Mouse (Mus musculus) left cerebral cortex, postnatal 4 days (tissue): ENCODE measurements at regions not wholly inside any gene's neighbourhood (a gene's known extent, or its start where the extent isn't known, plus 50 kb on each side); places are given as distances from the start of the nearest gene placed in this dataset.

Experiments
- DNase-seq: peaks from one replicate; pipeline ENCODE4 v3.0.0-alpha.2; 2022
- intact Hi-C: fragments of 180-260 bp; cut with DNase I; formaldehyde crosslinking; loops from one replicate; pipeline ENCODE4 v1.15.1; 2025

DNA sequence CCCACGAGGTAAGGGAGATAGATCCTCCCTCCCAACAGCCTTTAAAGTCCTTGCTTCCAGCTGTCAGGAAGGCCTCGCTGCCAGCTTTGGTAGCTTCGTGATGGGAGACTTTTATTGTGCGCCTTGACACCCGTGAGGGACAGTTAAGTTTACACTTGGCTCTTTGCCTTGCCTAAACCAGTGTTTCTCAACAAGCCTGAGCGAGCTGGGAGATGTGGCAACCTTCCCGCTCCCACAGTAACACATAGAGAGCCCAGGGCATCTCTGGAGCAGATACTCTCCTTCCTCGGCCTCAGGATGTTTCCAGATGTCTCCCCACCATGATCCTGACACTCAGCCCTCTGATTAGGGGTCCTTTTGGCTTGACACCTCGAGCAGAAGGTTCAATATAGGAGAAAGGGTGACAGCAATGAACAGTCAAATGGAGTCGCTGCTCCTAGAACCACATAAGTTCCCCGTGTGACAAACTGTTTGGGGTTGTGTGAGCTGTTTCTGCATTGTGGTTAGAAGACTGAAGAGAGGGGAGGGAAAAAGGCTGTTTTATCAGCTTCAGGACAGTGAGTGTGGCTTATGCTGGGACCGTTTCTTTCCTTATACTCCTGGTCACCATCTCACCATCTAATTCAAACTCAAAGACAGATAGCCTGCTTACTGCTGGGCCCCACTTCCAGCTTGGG lies 129.1 kb upstream of the Rnaseh2b start:
- peak; percentile 47 for DNase-seq

DNA sequence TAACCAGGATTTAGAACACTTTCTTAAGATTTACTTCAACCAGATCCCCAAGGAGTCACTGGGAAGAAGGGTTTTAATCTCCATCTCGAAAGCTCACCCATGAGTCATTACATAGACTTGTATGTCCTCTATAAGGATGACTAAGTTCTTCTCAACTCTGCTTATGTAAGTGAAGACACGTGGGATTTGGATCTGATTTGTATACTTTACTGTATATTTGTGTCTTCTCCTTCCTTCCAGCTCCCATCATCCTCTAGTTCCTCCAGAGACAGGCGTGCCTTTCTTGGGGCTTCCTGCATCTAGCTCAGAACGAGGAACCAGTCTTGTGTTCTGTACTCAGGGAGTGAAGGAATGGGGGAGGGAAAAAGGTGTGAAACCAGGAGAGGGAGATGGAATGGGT lies 127.5 kb upstream of the Rnaseh2b start:
- DNase-seq: no peak
- intact Hi-C loops: no loop called here

More for the DNA sequence above, 129.1 kb upstream of the Rnaseh2b start:
- intact Hi-C loops: no loop called here

DNA sequence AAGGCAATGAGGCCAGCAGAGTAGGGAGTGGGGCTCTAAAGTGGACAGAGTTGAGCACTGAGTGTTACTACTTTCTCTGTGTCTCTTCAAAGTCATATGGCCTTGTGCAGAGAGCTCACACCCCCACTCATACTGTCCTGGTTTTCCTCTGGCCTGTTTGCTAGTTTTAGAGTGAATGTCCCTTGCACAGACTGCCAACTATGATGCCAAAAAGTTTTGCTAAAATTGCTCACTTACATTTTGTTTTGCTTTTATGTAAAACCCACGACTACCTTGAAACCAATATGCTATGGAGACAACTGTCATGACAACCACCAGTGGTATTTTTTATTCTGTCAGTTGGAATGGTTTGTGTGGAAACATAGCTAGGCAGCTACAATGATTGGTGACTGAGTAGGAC lies 126.4 kb upstream of the Rnaseh2b start:
- DNase-seq: no peak
- intact Hi-C loops: no loop called here

DNA sequence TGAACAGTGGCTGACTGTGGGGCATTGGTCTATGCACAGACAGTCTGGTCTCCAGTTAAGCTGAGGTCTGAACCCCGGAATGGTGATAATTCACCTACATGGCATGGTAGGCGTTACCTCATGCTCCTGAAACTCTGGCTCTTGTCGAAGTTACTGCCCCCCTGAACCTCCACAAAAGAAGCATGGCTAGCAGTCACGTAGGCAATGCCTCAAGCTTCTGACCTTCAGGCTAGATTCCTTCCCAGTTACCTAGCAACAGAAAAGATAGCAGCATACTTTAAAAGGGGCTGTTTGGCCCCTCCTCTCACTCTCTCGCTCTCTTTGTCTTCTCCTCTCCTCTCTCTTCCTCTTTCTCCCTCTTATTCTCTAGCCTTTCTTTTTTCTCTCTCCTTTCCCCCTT lies 125.8 kb upstream of the Rnaseh2b start:
- intact Hi-C loops: no loop called here
- no peak for DNase-seq

DNA sequence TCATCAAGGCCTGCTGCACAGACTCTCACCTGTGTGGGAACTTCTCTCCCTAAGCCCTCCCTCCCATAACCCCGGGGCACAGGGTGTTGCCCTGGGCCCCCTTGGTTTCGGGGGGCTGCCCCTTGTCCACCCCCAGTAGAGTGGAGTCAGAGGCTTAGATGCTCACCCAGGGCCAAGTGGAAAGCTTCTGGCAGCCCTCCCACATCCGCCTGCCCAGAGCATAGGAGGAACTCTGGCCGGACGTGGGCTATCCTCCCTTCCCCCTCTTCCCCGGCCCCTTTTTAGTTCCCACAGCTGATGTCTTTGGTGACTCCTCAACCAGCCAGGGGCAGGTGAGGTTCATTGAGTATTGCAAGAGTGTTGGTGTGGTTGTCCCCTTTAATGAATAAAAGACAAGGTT lies 125.3 kb upstream of the Rnaseh2b start:
- no peak for DNase-seq
- intact Hi-C loops: no loop called here

DNA sequence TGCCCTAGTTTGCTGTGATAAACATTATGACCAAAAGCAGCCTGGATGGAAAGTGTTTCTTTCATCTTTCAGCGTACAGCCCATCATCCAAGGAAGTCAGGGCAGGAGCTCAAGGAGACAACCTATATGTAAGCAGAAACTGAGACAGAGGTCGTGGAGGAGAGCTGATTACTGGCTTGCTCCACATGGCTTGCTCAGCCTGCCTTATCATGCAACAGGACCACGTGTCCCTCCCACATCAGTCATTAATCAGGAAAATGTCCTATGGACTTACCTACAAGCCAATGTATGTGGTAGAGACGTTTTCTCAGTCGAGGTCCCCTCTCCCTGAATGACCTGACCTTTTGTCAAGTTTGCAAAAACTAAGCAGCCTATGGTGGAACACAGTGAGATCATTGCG lies 123.7 kb upstream of the Rnaseh2b start:
- DNase-seq: no peak

DNA sequence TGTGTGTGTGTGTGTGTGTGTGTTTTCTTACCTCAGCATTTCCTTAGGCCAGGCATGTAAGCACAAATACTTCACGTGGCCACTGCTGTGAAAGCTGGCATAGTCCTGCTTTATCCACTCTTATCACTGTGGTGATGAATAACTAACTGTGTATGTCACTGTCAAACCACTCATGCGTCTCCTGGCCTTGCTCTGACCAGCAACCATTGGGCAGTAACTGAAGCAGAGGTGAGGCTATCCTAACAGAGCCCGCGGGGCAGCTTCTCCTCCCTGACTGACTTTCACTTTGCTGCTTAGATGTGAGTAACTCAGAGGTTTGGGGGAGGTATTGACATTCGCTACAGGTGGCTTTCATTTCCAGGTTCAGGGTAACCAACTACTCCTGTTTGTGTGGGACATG lies 122.0 kb upstream of the Rnaseh2b start:
- DNase-seq: no peak
- intact Hi-C loops: no loop called here

More for the DNA sequence above, 123.7 kb upstream of the Rnaseh2b start:
- intact Hi-C loops: no loop called here

DNA sequence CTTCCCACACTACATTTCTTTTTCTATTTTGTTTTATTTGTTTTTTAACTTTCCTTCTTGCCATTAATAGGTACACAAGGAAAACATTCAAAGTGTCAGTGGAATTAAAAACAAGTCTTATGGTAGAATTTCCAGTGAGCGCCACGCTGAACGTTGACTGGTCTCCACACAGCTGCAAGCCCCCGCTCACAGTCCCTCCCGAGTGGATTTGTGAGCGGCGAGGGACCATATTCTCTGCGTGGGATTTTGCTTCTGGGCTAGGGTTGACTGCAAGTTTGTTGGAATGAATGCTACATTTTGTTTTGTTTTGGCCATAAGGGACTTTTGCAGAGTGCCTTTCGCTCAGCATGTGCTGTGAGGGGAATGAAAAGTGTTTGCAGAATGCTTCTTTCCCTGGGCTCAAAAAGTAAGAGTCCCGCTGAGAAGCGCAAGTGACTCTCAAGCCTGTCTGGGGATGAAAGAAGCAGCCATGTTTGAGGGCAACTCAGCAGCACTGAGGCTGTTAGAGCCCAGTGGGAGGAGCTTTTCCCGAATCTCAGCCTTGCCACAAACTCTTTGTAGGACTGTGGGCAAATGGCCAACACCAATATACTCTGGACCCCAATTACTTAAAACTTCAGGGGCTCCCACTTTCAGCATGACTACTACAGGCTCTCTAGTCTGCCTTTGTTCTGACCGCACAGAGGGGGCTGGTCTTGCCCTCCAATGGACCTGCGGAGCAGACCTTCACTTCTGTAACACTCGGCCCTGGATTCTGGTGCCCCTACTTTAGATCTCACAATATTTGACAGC lies 120.9 kb upstream of the Rnaseh2b start:
- intact Hi-C loops: no loop called here
- DNase-seq: no peak

DNA sequence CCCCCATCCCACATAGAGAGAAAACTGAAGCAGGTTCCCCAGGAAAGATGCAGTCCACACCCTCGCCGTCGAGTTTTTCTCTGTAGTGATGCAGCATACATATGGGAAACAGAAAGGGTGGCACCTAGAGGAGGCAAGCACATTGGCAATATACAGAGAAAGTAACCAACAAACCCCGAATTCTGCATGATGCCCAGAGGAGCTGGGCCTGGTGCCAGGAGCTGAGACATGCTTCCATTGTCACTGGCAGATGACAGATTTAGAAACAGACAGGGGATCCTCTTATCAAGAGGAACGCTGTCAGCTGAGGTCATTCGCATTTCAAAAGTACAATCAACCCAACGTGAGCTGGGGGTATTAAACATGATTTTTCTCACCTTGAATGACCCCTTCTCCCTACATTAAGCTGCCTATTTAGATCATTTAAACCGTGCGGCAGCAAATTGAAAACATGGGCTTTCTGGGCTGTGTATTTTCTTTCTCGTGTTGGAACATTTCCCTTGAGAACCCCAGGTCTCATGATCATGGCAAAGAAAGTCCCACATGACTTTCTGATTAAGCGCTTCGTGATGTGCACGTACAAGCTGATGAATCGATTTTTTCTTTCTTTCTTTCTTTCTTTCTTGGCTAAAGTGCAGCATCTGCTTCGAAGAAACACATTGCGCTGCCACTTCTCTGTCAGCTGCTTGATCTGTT lies 118.4 kb upstream of the Rnaseh2b start:
- DNase-seq: peak; percentile 88
- intact Hi-C loops: no loop called here

DNA sequence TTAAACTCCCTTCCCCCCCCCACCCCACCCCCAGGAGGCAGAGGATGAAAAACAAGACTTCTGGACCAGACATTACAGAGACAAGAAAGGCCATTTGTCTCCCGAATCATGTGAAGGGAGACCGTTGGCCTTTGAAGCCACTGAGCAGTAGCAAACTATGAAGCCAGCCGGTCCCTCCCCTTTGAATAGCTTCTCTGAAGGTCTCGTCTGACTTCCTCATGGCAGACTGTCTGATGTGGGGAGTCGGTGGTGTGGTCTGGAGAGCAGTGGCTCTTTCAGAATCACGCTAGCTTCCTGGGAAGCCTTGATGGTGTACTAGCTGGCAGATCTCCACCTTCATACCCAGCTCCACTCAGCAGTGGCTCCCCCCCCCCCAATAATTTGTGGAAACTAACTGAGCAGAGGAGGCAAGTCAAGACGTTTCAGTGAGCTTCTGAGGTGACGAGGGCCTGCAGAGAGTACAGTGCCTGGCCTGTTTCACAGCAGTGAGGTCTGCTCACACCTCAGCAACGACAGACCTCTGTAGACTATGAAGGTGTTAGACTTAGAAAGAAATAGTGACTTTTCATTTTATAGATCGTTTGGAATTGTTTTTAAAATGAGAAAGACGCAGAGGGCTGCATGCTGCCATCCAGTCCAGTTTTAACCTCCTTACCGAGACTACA lies 116.9 kb upstream of the Rnaseh2b start:
- intact Hi-C loops: no loop called here

DNA sequence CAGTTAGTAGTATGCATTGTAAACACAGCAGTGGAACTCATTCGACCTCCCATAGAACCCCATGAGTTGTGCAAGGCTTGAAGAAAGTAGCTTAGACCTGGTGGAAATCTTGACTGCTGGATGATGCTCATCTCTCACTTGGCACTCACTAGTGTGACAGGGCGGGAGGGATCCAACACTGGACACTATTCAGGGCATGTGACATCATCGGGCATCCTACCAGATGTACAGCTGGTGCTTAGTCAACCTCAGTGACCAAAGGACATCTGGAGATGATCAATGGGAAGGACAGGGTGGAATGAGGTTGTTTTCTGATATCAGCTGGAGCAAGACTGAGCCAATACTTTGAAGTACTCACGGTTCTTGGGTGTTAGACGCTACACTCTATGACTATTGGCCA lies 114.9 kb upstream of the Rnaseh2b start:
- no peak for DNase-seq
- intact Hi-C loops: no loop called here

More for the DNA sequence above, 116.9 kb upstream of the Rnaseh2b start:
- no peak for DNase-seq

DNA sequence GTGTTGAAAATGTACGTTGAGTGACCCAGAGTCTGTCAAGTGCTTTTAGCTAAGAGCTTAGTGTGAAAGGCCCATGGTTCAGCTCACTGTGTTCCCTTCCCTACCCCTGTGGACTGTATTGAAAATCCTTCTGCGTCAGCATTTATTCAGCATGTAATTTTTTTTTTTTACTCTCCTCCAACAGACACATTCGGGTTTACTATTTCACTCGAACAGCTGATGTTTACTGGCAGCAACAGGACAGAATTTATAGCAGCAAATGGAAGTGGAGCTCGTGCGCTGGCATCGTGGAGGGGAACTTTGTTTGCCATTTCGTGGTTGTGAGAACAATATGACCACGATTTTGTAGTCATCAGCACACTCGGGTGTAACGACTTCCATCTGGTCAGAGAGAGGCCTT lies 105.0 kb upstream of the Rnaseh2b start:
- no peak for DNase-seq
- intact Hi-C loops: no loop called here

DNA sequence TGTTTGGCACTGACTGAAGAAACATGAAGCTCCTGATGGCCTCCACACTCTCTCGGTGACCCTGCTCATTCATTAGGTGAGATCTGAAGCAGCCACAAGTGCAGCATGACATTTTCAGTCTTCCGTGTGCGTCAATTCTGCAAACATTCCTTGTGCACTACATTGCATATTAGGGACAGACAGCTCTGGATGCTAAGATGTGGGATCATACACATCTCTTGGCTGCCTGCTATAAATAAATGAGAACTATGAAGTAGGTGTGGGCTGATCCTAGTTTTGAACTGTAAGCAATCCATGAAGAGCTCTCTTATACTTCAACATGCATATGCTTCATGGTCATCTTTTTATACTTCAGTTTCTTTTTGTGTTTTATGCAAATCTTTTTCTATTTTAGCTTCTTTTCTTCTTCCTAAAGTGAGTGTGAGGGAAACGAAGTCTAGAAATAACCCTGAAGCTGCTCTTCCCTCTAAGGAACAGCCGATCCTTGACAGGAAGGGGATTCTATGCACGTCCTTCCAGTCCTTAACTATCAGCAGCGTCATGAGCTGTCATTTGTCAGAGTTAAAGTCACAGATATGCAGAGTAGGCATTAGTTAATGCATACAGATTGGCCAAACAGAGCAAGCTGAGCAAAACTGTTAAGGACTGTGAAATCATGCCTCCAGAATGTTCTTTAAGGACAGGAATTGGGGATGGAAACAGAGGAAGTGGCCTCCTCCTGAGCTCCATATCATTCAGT lies 104.1 kb upstream of the Rnaseh2b start:
- intact Hi-C loops: no loop called here

DNA sequence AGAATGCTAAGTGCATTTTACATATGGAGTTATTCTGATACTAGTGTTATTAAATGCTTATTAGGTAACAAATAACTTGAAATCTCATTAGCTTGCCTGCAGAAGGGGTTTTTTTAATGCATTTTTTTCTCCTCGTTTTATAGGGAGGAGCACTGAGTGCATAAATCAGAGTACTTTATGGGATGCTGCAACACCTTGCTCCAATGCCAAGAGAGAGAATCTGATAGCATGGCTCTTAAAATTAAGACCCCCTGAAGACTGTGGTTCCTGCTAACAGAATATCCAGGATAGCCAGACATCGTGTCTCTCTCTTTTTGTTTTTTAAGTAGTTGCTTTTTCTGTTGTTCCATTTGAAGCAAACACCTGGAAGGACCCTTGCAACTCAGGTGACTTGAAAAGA lies 100.8 kb upstream of the Rnaseh2b start:
- intact Hi-C loops: no loop called here
- no peak for DNase-seq

More for the DNA sequence above, 104.1 kb upstream of the Rnaseh2b start:
- no peak for DNase-seq

DNA sequence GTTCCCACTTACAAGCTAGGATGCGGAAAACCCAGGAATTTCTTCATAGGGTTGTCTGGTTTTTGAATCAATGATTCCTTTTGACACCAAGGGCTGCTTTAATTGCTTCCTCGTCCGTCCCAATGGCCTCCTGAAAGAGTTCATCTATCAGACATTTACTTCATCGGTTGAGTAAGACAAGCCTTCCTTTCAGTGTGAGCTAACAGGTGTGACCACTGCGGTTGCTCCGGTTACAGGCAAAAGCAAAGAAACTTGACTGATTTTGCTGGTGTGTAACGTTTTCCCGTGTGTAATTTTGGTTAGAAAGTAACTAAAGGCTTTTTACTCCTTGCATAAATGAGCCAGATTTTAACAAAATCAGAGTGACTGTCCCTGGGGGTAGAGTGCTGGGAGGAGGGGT lies 99.6 kb upstream of the Rnaseh2b start:
- DNase-seq: no peak
- intact Hi-C loops: no loop called here

DNA sequence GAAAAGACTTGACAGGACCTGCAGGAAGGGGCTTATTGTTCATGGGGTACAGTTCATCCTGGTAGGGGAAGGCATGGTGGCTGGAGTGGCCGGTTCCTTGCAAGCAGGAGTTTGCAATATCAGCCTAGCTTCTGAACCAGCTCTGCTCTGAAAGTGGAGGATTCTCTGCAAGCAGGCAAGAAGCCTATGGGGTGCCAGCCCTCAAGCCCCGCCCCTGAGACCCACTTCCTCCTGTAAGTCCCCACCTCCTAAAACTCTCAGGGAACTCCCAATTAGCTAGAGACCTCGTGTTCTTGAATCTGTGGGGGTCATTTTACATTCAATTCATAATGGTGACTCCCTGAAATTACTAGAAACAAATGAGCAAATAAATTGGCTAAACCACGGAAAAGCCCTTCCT lies 99.0 kb upstream of the Rnaseh2b start:
- intact Hi-C loops: no loop called here
- DNase-seq: no peak

DNA sequence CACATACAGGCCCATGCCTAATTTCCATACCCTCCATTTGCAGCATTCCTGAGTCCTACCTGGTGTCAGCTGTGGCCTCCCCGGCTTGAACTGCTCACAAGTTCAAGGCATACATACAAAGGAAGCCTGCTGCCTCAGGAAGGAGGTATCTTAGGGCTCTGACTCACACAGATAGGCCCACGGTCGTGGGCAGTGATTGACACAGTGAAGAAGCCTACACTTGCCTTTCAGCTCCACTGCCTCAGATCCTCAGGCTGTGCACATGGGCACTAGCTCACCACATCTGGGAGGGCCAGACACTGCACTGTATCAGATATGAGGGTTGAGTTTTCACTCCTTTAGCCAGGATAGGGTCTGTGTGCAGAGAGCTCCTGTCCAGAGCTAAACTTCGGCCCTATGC lies 95.6 kb upstream of the Rnaseh2b start:
- intact Hi-C loops: no loop called here
- DNase-seq: no peak

DNA sequence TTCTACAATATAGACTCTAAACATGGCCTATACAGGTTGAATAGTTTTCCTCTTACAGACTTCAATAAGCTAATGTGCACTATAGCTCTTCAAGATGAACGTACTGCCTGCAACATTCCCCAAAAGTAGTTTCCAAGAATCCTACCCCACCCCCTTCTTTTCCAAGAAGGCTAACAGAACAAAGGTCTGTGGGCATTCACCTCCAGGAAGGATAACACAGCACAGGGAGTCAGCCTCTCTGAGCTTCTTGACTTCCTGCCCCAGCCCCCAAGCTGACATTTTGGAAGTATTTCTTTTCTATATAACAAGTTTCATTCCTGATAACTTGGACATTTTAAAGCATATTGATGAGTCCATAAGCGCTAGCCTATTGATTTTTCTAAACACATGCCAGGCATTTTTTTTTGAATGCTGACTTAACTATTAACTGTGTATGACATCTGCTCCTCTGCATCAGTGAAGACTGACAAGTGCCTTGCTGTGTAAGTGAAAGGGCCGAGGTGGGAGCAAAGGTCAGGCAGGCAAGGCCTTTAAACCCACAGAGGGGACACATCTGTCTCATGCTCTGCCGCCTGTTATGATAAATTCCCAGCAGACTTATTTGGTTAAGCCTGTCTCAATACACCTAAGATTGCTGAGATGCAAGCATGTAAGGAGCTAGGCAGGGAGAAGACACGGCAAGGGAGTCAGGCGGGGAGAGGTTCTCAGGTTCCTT lies 93.8 kb upstream of the Rnaseh2b start:
- no peak for DNase-seq
- intact Hi-C loops: no loop called here

DNA sequence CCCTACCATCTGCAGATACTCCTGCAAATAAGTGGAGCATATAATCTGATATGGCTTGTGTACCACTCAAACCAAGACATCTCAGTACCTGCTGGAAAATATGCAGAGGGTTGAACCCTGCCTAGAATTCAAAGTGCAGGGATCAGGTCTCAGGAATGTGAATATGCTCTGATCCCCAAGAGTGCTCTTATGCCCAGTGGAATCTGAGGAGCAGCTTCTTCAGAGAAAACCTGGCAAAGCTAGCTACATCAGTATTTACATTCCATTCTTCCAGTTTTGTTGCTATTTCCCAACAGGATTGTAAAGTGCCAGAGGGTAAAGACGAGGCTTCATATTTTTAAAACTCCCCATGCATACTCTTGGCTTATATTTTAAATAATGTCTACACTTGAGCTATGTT lies 77.3 kb upstream of the Rnaseh2b start:
- DNase-seq: no peak
- intact Hi-C loops: no loop called here

DNA sequence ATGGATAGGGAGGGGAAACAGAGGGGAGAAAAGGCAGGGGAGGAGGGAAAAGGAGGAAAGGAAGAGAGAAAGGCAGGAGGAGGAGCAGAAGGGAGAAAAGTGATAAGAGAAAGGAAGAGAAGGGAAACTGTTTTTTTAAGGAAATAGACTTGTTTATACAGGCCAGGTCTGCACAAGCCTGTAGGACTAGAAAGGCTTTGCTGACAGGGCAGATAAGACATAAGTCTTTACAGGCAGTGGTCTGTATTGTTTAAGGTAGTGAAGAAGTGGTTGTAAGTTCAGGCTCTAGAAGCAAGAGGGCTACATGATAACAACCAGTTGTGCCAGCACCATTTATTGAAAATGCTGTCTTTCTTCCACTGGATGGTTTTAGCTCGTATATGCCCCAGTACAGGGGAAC lies 75.4 kb upstream of the Rnaseh2b start:
- intact Hi-C loops: no loop called here
- no peak for DNase-seq
